8 mouse cellular contexts compared by ENCODE assay signal in genomic region chr17:31685514-31686224, GRCm38 (mm10). TPM values are rescaled to one million over a fixed set of nuclear protein-coding genes. Genes with fewer than 3 reads are reported as not detected.
A peak's percentile ranks its signal among the peaks of the same experiment; 100 is the strongest.
DNase-seq lines count a peak whose midpoint lies in the region; ATAC-seq and TF ChIP-seq lines count a peak whose summit lies in the region.

No protein-coding gene starts in this region.

- DNase-seq in ES-E14 (ENCODE audit: low read depth, low spot score): peak; percentile 83
- DNase-seq in cerebellum, adult 11-12 months: peak; percentile 72
- peak; percentile 83 to 88 for DNase-seq in heart, postnatal 36 days
- peak; percentile 64 to 91 for DNase-seq in layer of hippocampus, adult 18-20 months (ENCODE audit: low spot score in 2 of 2)
- DNase-seq in lung, embryonic 14.5 days: peak; percentile 97
- DNase-seq in ovary, adult 18-20 months (ENCODE audit: low spot score): peak; percentile 70
- DNase-seq in thymus, adult 2 months: peak; percentile 82

- H3K9me3 ChIP-seq in ES-E14 (ENCODE audit: control insufficient read depth, insufficient read depth, low read depth, low read length): no peaks in the 10 kb centered on the region
- no peaks in the 10 kb centered on the region for H3K9me3 ChIP-seq in forebrain, embryonic 16.5 days (ENCODE audit: control insufficient read depth, low read length)
- H3K9me3 ChIP-seq in lung, embryonic 14.5 days (ENCODE audit: low read depth, low read length): no peaks in the 10 kb centered on the region

- H3K4me2 ChIP-seq in forebrain, embryonic 16.5 days (ENCODE audit: low read length): peak overlapping the region; percentile 21
- H3K4me2 ChIP-seq in lung, embryonic 14.5 days: peak overlapping the region; percentile 40

- WGBS in forebrain, embryonic 16.5 days: 13% methylated on average over 17 of the region's 17 CpGs
- 6% methylated on average over 17 of the region's 17 CpGs for WGBS in lung, embryonic 14.5 days
- WGBS in thymus, adult 2 months: 28% methylated on average over 17 of the region's 17 CpGs

- intact Hi-C loops in heart, postnatal 36 days (cut with DNase I): loop anchor here (1.0 to 10.0 kb wide), 4 partner anchors 173 to 529 kb away; no protein-coding TSS in a partner anchor

- in situ Hi-C loops in ES-E14 (cut with MboI; ENCODE audit: low sequenced_read_pairs in 2 of 2, unreplicated experiment in 2 of 2): loop anchor here in 1 of 2 experiments (10.0 kb wide), 1 partner anchor 339 kb away; no protein-coding TSS in a partner anchor

- H3K4me3 ChIP-seq in ES-E14 (ENCODE audit: insufficient read depth in 1 of 2, low read depth in 1 of 2, low read length in 2 of 2, poor library complexity in 1 of 2, severe bottlenecking in 1 of 2): no peak overlapping the region
- no peak overlapping the region for H3K4me3 ChIP-seq in forebrain, embryonic 16.5 days (replicated peaks; ENCODE audit: low read length)
- H3K4me3 ChIP-seq in lung, embryonic 14.5 days (ENCODE audit: low read depth, low read length): no peak overlapping the region
- H3K4me3 ChIP-seq in thymus, adult 2 months (ENCODE audit: control insufficient read depth, insufficient read depth, low read length): no peak overlapping the region

- no peak for TF ChIP-seq POLR2A in thymus, adult 2 months (IDR thresholded peaks at IDR 0.05; ENCODE audit: control insufficient read depth, extremely low read depth, insufficient read depth, low read length, poor library complexity)

- H3K9ac ChIP-seq in ES-E14 (ENCODE audit: insufficient read depth, low read depth, low read length, poor library complexity, severe bottlenecking): peak overlapping the region; percentile 15; the same call in 1 of the 2 replicates
- peak overlapping the region; percentile 41 for H3K9ac ChIP-seq in forebrain, embryonic 16.5 days (replicated peaks; ENCODE audit: low read depth, low read length)
- H3K9ac ChIP-seq in lung, embryonic 14.5 days: no peak overlapping the region

- no peaks in the 10 kb centered on the region for H3K27me3 ChIP-seq in forebrain, embryonic 16.5 days (replicated peaks; ENCODE audit: control insufficient read depth, insufficient read depth, low read length)
- H3K27me3 ChIP-seq in lung, embryonic 14.5 days (ENCODE audit: insufficient read depth, low read length): no peaks in the 10 kb centered on the region
- H3K27me3 ChIP-seq in thymus, adult 2 months (ENCODE audit: control insufficient read depth, insufficient read depth, low read length): no peaks in the 10 kb centered on the region

- no peaks in the 10 kb centered on the region for H3K36me3 ChIP-seq in ES-E14 (ENCODE audit: control insufficient read depth, insufficient read depth, low read length, poor library complexity, severe bottlenecking)
- no peaks in the 10 kb centered on the region for H3K36me3 ChIP-seq in forebrain, embryonic 16.5 days (ENCODE audit: control insufficient read depth, insufficient read depth)
- H3K36me3 ChIP-seq in lung, embryonic 14.5 days (ENCODE audit: insufficient read depth): no peaks in the 10 kb centered on the region
- no peaks in the 10 kb centered on the region for H3K36me3 ChIP-seq in thymus, adult 2 months (ENCODE audit: control insufficient read depth, insufficient read depth, low read length)

- peak; percentile 91 for ATAC-seq in forebrain, embryonic 16.5 days
- ATAC-seq in lung, embryonic 14.5 days (ENCODE audit: insufficient read depth): peak; percentile 72

- peak; percentile 96 for TF ChIP-seq CTCF in lung, embryonic 14.5 days (IDR thresholded peaks at IDR 0.05; ENCODE audit: low read depth)
- TF ChIP-seq CTCF in thymus, adult 2 months (IDR thresholded peaks at IDR 0.05; ENCODE audit: borderline replicate concordance, control insufficient read depth, extremely low read depth, insufficient read depth, low read length, poor library complexity): peak; percentile 74; the same call in 1 of the 2 replicates

- H3K27ac ChIP-seq in ES-E14 (ENCODE audit: insufficient read depth, low read depth, low read length, poor library complexity, severe bottlenecking): peak overlapping the region; percentile 41
- H3K27ac ChIP-seq in forebrain, embryonic 16.5 days (ENCODE audit: low read length): peak overlapping the region; percentile 69
- H3K27ac ChIP-seq in lung, embryonic 14.5 days (ENCODE audit: low read depth): peak overlapping the region; percentile 95
- H3K27ac ChIP-seq in thymus, adult 2 months (ENCODE audit: control insufficient read depth, insufficient read depth, low read length): no peak overlapping the region

- peaks cover 0 to 6% of the 10 kb centered on the region in 2 experiments; a peak in 2 of 4 replicates for H3K4me1 ChIP-seq in ES-E14 (ENCODE audit: control insufficient read depth in 2 of 2, insufficient read depth in 2 of 2, low read length in 2 of 2, poor library complexity in 1 of 2)
- H3K4me1 ChIP-seq in forebrain, embryonic 16.5 days (replicated peaks; ENCODE audit: control insufficient read depth, insufficient read depth, low read length): peaks cover 14% of the 10 kb centered on the region
- peaks cover 10% of the 10 kb centered on the region for H3K4me1 ChIP-seq in lung, embryonic 14.5 days (ENCODE audit: insufficient read depth)
- peaks cover 8% of the 10 kb centered on the region for H3K4me1 ChIP-seq in thymus, adult 2 months (replicated peaks; ENCODE audit: control insufficient read depth, insufficient read depth, low read length)

TF ChIP-seq in ES-E14, 5 proteins besides CTCF, POLR2A, EP300 and RAD21:
- TF ChIP-seq ZNF384 (IDR thresholded peaks at IDR 0.05; ENCODE audit: low read depth, low read length) (no peak), CHD2 (IDR thresholded peaks at IDR 0.05; ENCODE audit: low read depth, low read length) (no peak), MAFK (IDR thresholded peaks at IDR 0.05; ENCODE audit: insufficient read depth, low read depth, low read length) (no peak), HCFC1 (IDR thresholded peaks at IDR 0.05; ENCODE audit: borderline replicate concordance, insufficient read depth, low read length) (no peak; the same call in 1 of the 2 replicates), ZC3H11A (IDR thresholded peaks at IDR 0.05; ENCODE audit: borderline replicate concordance, low read depth, low read length) (peak; percentile 97)

RNA-seq across cellular contexts. Expression of gene Cryaa, which starts 8.1 kb away (rescaled TPM):
- total RNA-seq in ES-E14 (2012; rRNA removed): 0.36 TPM in 1 of 2 replicates, not detected in the other
- polyA plus RNA-seq in forebrain, embryonic 16.5 days (2015; fragmentation: Nextera tagmentation; extraction: Ambion mirVana): not detected in 2 replicates
- not detected for total RNA-seq in heart, postnatal 36 days (2021)
- not detected for total RNA-seq in layer of hippocampus, adult 18-20 months (2021)
- not detected in 2 replicates for polyA plus RNA-seq in lung, embryonic 14.5 days (2014; fragmentation: Nextera tagmentation; extraction: Ambion mirVana)
- polyA plus RNA-seq in thymus, adult 2 months (2012; rRNA removed): 2.2 and 4.9 TPM in 2 replicates

RNA-seq across cellular contexts. Expression of gene U2af1, which starts 27.0 kb away (rescaled TPM):
- 219 and 238 TPM in 2 replicates for total RNA-seq in ES-E14 (2012; rRNA removed)
- 266 and 267 TPM in 2 replicates for polyA plus RNA-seq in forebrain, embryonic 16.5 days (2015; fragmentation: Nextera tagmentation; extraction: Ambion mirVana)
- total RNA-seq in heart, postnatal 36 days (2021): 10 to 100 TPM; 69.0 to 71.9 TPM
- 100 to 1,000 TPM; 123 to 125 TPM for total RNA-seq in layer of hippocampus, adult 18-20 months (2021)
- polyA plus RNA-seq in lung, embryonic 14.5 days (2014; fragmentation: Nextera tagmentation; extraction: Ambion mirVana): 174 and 202 TPM in 2 replicates
- 102 and 114 TPM in 2 replicates for polyA plus RNA-seq in thymus, adult 2 months (2012; rRNA removed)

RNA-seq across cellular contexts. Expression of gene Cbs, which starts 48.6 kb away (rescaled TPM):
- total RNA-seq in ES-E14 (2012; rRNA removed): 8.6 and 15.5 TPM in 2 replicates
- polyA plus RNA-seq in forebrain, embryonic 16.5 days (2015; fragmentation: Nextera tagmentation; extraction: Ambion mirVana): 8.7 and 12.9 TPM in 2 replicates
- 1 to 10 TPM; 3.0 to 3.6 TPM for total RNA-seq in heart, postnatal 36 days (2021)
- 10 to 100 TPM; 58.5 to 61.6 TPM for total RNA-seq in layer of hippocampus, adult 18-20 months (2021)
- polyA plus RNA-seq in lung, embryonic 14.5 days (2014; fragmentation: Nextera tagmentation; extraction: Ambion mirVana): 2.5 and 2.7 TPM in 2 replicates
- polyA plus RNA-seq in thymus, adult 2 months (2012; rRNA removed): 1.4 and 1.6 TPM in 2 replicates
